Mouse (Mus musculus) neural tube, embryonic 15.5 days (tissue): ENCODE results near the gene Vwa5b1. TPM values are rescaled to one million over a fixed set of nuclear protein-coding genes. Genes with fewer than 3 reads are reported as not detected.
A peak's percentile ranks its signal among the peaks of the same experiment; 100 is the strongest.

Source experiments
- ATAC-seq: fragments of 200-750 bp; cut with Nextera tagmentation; 2 replicates; pipeline ENCODE4 v1.8.0; 2017; ENCODE audit warnings: mild to moderate bottlenecking, moderate TSS enrichment, moderate library complexity; ENCODE audit not compliant: low FRiP score
- H3K27ac ChIP-seq: fragments of 300-500 bp; sonication (generic); replicated peaks from 2 replicates; pipeline ENCODE4 v1.5.1; 2015; ENCODE audit warnings: mild to moderate bottlenecking, inconsistent platforms
- H3K27me3 ChIP-seq: fragments of 300-500 bp; sonication (generic); replicated peaks from 2 replicates; pipeline ENCODE4 v1.6.1; 2015; ENCODE audit warnings: inconsistent platforms
- H3K36me3 ChIP-seq: fragments of 300-500 bp; sonication (generic); 2 replicates; pipeline ENCODE4 v1.6.1; 2015; ENCODE audit warnings: inconsistent platforms
- H3K4me1 ChIP-seq: fragments of 300-500 bp; sonication (generic); 2 replicates; pipeline ENCODE4 v1.6.1; 2015; ENCODE audit warnings: inconsistent platforms
- H3K4me2 ChIP-seq: fragments of 300-500 bp; sonication (generic); 2 replicates; pipeline ENCODE4 v1.6.1; 2015; ENCODE audit warnings: inconsistent platforms, mild to moderate bottlenecking, moderate library complexity
- H3K4me3 ChIP-seq: fragments of 300-500 bp; sonication (generic); replicated peaks from 2 replicates; pipeline ENCODE4 v1.5.1; 2015; ENCODE audit warnings: mild to moderate bottlenecking, inconsistent platforms
- H3K9ac ChIP-seq: fragments of 300-500 bp; sonication (generic); replicated peaks from 2 replicates; pipeline ENCODE4 v1.6.1; 2015; ENCODE audit warnings: mild to moderate bottlenecking, inconsistent platforms
- H3K9me3 ChIP-seq: fragments of 300-500 bp; sonication (generic); replicated peaks from 2 replicates; pipeline ENCODE4 v1.6.1; 2016; ENCODE audit warnings: inconsistent platforms
- WGBS: fragments of 180-500 bp; shearing (Covaris S2); methylation state at CpG from one replicate; pipeline ENCODE4 v1.1.7; 2015; ENCODE audit warnings: mixed read lengths; 5-methylcytosine and 5-hydroxymethylcytosine counted together
- polyA plus RNA-seq: library from polyadenylated mRNA; unstranded; fragments of >200 nt; fragmentation: Nextera tagmentation; extraction: Ambion mirVana; gene quantifications from 2 replicates; pipeline ENCODE4 v1.2.1, GENCODE M21; 2015

Vwa5b1 gene
- polyA plus RNA-seq, 1 experiment from 2014 or later, result 1.2 TPM

DNA sequence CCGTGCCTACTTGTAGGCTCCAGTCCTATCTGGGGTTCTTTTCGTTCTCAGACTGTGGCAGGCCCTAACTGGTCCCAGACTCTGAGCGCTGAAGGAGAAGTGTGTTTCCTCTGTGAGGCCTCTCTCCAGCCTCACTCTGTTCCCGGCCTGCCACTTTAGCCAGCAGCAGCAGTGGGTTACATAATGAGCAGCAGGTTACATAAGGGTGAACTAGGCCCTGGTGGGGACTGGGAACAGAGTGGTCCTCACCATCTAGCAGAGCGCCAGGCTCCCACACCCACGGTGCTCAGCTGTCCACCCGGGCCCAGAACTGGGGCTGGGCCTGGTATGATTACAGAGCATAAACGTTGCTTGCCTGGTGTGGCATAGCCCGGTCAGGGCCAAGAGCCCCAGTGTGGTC, 110.9 kb downstream of the Vwa5b1 start:
- Histone ChIP-seq H3K4me1 (peaks cover 25% of the 10 kb centered on the region), H3K27ac (no peak overlapping the region; the same call in 1 of the 2 replicates), H3K4me3 (no peak overlapping the region), H3K9me3 (no peaks in the 10 kb centered on the region), H3K36me3 (no peaks in the 10 kb centered on the region), H3K9ac (no peak overlapping the region), H3K4me2 (no peak overlapping the region), H3K27me3 (no peaks in the 10 kb centered on the region)
- no peak for ATAC-seq
- 87% methylated on average over 9 of the region's 9 CpGs for WGBS

DNA sequence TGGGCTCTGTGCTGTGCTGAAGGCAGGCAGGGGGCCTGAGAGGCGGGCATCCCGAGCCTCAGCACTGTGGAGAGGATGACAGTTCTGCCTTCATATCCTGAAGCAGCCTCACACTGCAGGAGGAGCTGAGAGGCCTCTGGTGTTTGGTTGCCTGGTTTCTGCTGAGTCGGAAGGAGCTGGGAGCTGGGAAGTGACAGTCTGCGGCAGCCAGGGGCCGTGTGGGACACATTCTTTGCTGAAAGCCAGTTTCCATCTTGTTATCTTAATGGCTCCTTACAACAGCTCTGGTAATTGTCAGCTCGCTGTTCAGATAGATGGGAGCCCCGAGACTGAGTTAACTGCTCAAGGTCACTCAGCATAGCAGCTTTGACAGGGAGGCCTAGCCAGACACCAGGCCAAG, 111.9 kb downstream of the Vwa5b1 start:
- WGBS, result 28% methylated on average over 7 of the region's 7 CpGs
- ATAC-seq, result peak; percentile 61
- Histone ChIP-seq H3K4me3 (no peak overlapping the region), H3K4me1 (peaks cover 35% of the 10 kb centered on the region), H3K9ac (no peak overlapping the region), H3K4me2 (no peak overlapping the region), H3K36me3 (no peaks in the 10 kb centered on the region), H3K27me3 (no peaks in the 10 kb centered on the region), H3K9me3 (no peaks in the 10 kb centered on the region), H3K27ac (peak overlapping the region; percentile 76)

- WGBS, result 8% methylated on average over 7 of the region's 7 CpGs
- no peaks in the 10 kb centered on the region for H3K36me3 ChIP-seq
- H3K4me2 ChIP-seq, result no peak overlapping the region
- H3K9me3 ChIP-seq, result no peaks in the 10 kb centered on the region
- no peak overlapping the region for H3K27ac ChIP-seq
- H3K9ac ChIP-seq, result no peak overlapping the region
- no peaks in the 10 kb centered on the region for H3K27me3 ChIP-seq
- H3K4me3 ChIP-seq, result no peak overlapping the region
- peaks cover 49% of the 10 kb centered on the region for H3K4me1 ChIP-seq
- 0 out of 2 replicates have a peak, but pooled peaks have one; percentile 34 for ATAC-seq
Measured at GRCm38 (mm10) chr4:138522296-138522695, 113.4 kb downstream of the Vwa5b1 start.

DNA sequence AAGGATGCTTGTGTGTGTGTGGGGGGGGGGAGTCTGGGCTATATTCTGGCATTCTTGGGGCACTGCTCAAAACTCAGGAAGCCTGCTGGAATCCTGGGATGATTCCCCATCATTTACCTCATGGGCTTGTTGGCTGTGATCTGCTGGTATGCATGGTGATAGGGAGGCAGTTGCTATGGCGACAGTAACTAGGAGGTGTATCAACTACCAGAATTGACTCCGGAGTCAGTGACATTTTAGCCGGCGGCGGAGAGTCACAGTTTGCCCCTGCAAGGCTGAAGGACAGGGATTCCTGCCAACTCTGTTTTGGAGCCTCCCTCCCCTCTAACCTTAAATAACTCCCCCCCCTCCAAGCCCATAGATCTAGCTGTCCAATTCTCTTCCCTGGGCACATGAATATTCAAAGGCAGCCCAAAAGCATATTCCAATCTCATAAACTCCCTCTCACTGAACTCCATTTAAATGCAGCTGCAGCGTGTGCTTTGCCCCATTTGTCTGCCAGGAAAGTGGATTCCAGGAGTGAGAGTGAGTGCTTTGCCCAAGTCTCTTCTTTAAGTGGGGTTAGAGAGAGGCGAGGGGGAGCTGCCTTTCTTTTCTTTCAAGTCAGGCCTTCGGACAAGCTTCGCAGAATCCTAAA, 118.4 kb downstream of the Vwa5b1 start:
- H3K9ac ChIP-seq, result no peak overlapping the region
- H3K4me2 ChIP-seq, result peak overlapping the region; percentile 19
- H3K36me3 ChIP-seq, result no peaks in the 10 kb centered on the region
- H3K27ac ChIP-seq, result peak overlapping the region; percentile 64
- no peak overlapping the region for H3K4me3 ChIP-seq
- ATAC-seq, result peak; percentile 69
- H3K9me3 ChIP-seq, result no peaks in the 10 kb centered on the region
- WGBS, result 19% methylated on average over 9 of the region's 9 CpGs
- H3K27me3 ChIP-seq, result no peaks in the 10 kb centered on the region
- peaks cover 44% of the 10 kb centered on the region for H3K4me1 ChIP-seq

GRCm38 (mm10) chr4:138516448-138516847, 119.2 kb downstream of the Vwa5b1 start:
- WGBS, result 80% methylated on average over 3 of the region's 3 CpGs
- Histone ChIP-seq H3K36me3 (no peaks in the 10 kb centered on the region), H3K4me1 (peaks cover 38% of the 10 kb centered on the region), H3K4me3 (no peak overlapping the region), H3K27me3 (no peaks in the 10 kb centered on the region), H3K27ac (peak overlapping the region; percentile 64), H3K9ac (no peak overlapping the region), H3K9me3 (no peaks in the 10 kb centered on the region), H3K4me2 (no peak overlapping the region)
- no peak for ATAC-seq

Other genes with a start within 250 kb of the Vwa5b1 start
- gene Fam43b, start 239.4 kb downstream of the Vwa5b1 start, polyA plus RNA-seq, result 13.9 and 14.3 TPM in 2 replicates
- 20.0 and 21.8 TPM in 2 replicates for gene Mul1, start 201.2 kb downstream of the Vwa5b1 start, polyA plus RNA-seq
- 18.9 and 23.1 TPM in 2 replicates for gene Camk2n1, start 181.6 kb downstream of the Vwa5b1 start, polyA plus RNA-seq
- 0.42 and 0.60 TPM in 2 replicates for gene Pla2g2c, start 88.9 kb upstream of the Vwa5b1 start, polyA plus RNA-seq
- gene Ubxn10, start 101.3 kb upstream of the Vwa5b1 start, polyA plus RNA-seq, result 2.5 and 2.6 TPM in 2 replicates
- 0.23 TPM in 1 of 2 replicates, not detected in the other for gene Pla2g2f, start 121.7 kb upstream of the Vwa5b1 start, polyA plus RNA-seq
- 0.72 and 1.5 TPM in 2 replicates for gene Pla2g2d, start 139.9 kb upstream of the Vwa5b1 start, polyA plus RNA-seq
- 0.24 and 0.79 TPM in 2 replicates for gene Pla2g5, start 227.6 kb upstream of the Vwa5b1 start, polyA plus RNA-seq
- gene Gm13030, start 238.1 kb upstream of the Vwa5b1 start, polyA plus RNA-seq, result not detected in 2 replicates
- not detected in 2 replicates for gene Pla2g2e, start 242.1 kb upstream of the Vwa5b1 start, polyA plus RNA-seq